Mouse (Mus musculus) midbrain, embryonic 15.5 days (tissue): ENCODE measurements around the gene Slc35b2. TPM values are rescaled to one million over a fixed set of nuclear protein-coding genes. Genes with fewer than 3 reads are reported as not detected.

Experiments used
- ATAC-seq: fragments of 200-750 bp; cut with Nextera tagmentation; replicated peaks from 2 replicates; pipeline ENCODE4 v1.8.0; 2017; ENCODE audit warnings: moderate TSS enrichment
- H3K27ac ChIP-seq: fragments of 300-500 bp; sonication (generic); 2 replicates; pipeline ENCODE4 v1.5.1; 2015; ENCODE audit warnings: mild to moderate bottlenecking, inconsistent platforms
- H3K27me3 ChIP-seq: fragments of 300-500 bp; sonication (generic); replicated peaks from 2 replicates; pipeline ENCODE4 v1.6.1; 2015; ENCODE audit warnings: inconsistent platforms
- H3K36me3 ChIP-seq: fragments of 300-500 bp; sonication (generic); replicated peaks from 2 replicates; pipeline ENCODE4 v1.6.1; 2015; ENCODE audit warnings: inconsistent platforms
- H3K4me1 ChIP-seq: fragments of 300-500 bp; sonication (generic); 2 replicates; pipeline ENCODE4 v1.6.1; 2015; ENCODE audit warnings: inconsistent platforms
- H3K4me2 ChIP-seq: fragments of 300-500 bp; sonication (generic); 2 replicates; pipeline ENCODE4 v1.6.1; 2015; ENCODE audit warnings: inconsistent platforms, mild to moderate bottlenecking, moderate library complexity
- H3K4me3 ChIP-seq: fragments of 300-500 bp; sonication (generic); 2 replicates; pipeline ENCODE4 v1.5.1; 2015; ENCODE audit warnings: mild to moderate bottlenecking, inconsistent platforms
- H3K9ac ChIP-seq: fragments of 300-500 bp; sonication (generic); 2 replicates; pipeline ENCODE4 v1.6.1; 2015; ENCODE audit warnings: mild to moderate bottlenecking, inconsistent platforms
- H3K9me3 ChIP-seq: fragments of 300-500 bp; sonication (generic); 2 replicates; pipeline ENCODE4 v1.6.1; 2016; ENCODE audit warnings: inconsistent platforms
- WGBS: fragments of 180-500 bp; shearing (Covaris S2); methylation state at CpG from one replicate; pipeline ENCODE4 v1.1.7; 2015; ENCODE audit warnings: mixed read lengths; 5-methylcytosine and 5-hydroxymethylcytosine counted together
- polyA plus RNA-seq: library from polyadenylated mRNA; unstranded; fragments of >200 nt; fragmentation: Nextera tagmentation; extraction: Ambion mirVana; gene quantifications from 2 replicates; pipeline ENCODE4 v1.2.1, GENCODE M21; 2015

Gene Slc35b2
- polyA plus RNA-seq, 1 experiment from 2014 or later, result 85.5 TPM

GRCm38 (mm10) chr17:45601325-45601724 is 37.7 kb downstream of the Slc35b2 start:
- Histone ChIP-seq H3K36me3 (no peaks in the 10 kb centered on the region), H3K4me2 (no peak overlapping the region), H3K27ac (no peak overlapping the region), H3K27me3 (peaks cover 27% of the 10 kb centered on the region), H3K9me3 (no peaks in the 10 kb centered on the region), H3K4me3 (no peak overlapping the region), H3K4me1 (peaks cover 7% of the 10 kb centered on the region), H3K9ac (no peak overlapping the region)
- WGBS, result 15% methylated on average over 22 of the region's 22 CpGs
- ATAC-seq, result no peak

- Histone ChIP-seq H3K27ac (no peak within 1 kb of the TSS), H3K36me3 (no peaks in the 10 kb centered on the region), H3K9me3 (no peaks in the 10 kb centered on the region), H3K27me3 (peaks cover 27% of the 10 kb centered on the region), H3K4me1 (peaks cover 7% of the 10 kb centered on the region), H3K4me3 (no peak within 1 kb of the TSS), H3K9ac (no peak within 1 kb of the TSS), H3K4me2 (no peak within 1 kb of the TSS)
- ATAC-seq, result no peak
- WGBS, result 42% methylated on average over 6 of the region's 6 CpGs
These were observed 38.2 kb downstream of the Slc35b2 start, which contains the start of gene Mymx for GRCm38 (mm10) chr17:45601877-45602304. TSS of gene Mymx (minus strand) at chr17:45602102.

GRCm38 (mm10) chr17:45602984-45603383 is 39.3 kb downstream of the Slc35b2 start:
- Histone ChIP-seq H3K4me3 (no peak overlapping the region), H3K9ac (no peak overlapping the region), H3K9me3 (no peaks in the 10 kb centered on the region), H3K27me3 (peaks cover 27% of the 10 kb centered on the region), H3K36me3 (no peaks in the 10 kb centered on the region), H3K4me1 (peaks cover 7% of the 10 kb centered on the region), H3K27ac (no peak overlapping the region), H3K4me2 (no peak overlapping the region)
- ATAC-seq, result no peak
- WGBS, result 69% methylated on average over 3 of the region's 3 CpGs

DNA sequence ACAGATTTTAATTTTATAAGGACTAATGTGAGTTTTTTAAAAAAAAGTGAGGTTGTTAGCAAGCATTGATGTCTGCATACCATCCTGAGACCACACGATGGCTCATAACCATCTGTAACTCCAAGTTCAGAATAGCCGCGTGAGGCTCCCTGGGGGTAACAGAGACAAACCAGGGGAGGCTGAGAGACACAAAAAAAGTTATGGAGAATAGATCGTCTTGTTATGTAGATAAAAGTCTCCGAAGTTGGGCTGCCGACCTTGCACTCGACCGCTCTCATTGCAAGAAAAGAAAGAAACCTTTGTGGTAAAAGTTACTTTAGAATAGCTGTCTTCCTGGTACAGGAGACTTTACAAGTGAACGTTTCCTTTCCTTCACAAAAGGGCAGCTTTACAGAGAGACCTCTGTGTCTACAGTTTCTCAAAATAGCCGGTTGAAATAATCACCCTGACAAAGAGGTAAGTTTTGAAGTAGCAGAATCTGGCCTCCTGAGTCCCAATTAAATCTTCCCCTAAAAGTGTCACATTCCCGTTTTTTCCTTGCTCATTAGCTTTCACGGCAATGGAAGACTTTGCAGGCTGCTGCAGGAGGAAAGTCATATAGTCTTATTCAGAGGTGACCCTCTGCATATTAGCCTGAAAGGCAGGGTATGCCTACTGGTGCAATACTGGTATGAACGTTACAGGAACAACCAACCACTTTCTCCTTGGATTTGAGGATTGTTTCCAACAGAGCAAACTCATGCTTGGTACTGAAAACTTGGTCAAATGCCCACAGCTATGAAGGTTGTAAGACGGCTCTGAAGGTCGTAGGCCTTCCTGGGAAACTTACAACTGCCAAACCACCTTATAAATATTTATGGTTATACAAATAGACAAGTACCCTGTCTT is 43.6 kb downstream of the Slc35b2 start:
- Histone ChIP-seq H3K27me3 (0 out of 2 replicates have a peak, but pooled peaks cover under 1% of the 10 kb centered on the region), H3K36me3 (no peaks in the 10 kb centered on the region), H3K9me3 (no peaks in the 10 kb centered on the region), H3K4me1 (no peaks in the 10 kb centered on the region), H3K4me3 (no peak overlapping the region), H3K4me2 (no peak overlapping the region), H3K27ac (no peak overlapping the region), H3K9ac (no peak overlapping the region)
- WGBS, result 81% methylated on average over 15 of the region's 15 CpGs
- no peak for ATAC-seq

DNA sequence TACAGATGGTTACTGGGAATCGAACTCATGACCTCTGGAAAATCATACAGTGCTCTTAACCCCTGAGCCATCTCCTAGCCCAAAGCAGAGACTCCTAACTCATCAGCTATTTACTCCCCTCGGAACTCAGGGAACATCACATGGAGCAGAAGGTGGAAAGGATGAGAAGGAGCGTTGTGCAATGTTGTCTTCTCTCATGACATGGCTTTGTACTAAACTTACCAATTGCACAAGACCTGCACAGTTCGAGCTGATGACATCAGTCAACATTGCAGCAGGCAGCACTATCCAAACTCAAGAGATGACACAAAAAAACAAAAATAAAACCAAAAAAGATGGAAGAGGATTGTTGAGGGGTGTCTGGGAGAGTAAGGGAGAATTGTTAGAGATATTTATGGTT is 44.7 kb downstream of the Slc35b2 start:
- Histone ChIP-seq H3K36me3 (no peaks in the 10 kb centered on the region), H3K9ac (no peak overlapping the region), H3K4me2 (no peak overlapping the region), H3K27ac (no peak overlapping the region), H3K4me1 (no peaks in the 10 kb centered on the region), H3K27me3 (no peaks in the 10 kb centered on the region), H3K4me3 (no peak overlapping the region), H3K9me3 (no peaks in the 10 kb centered on the region)
- WGBS, result 92% methylated on average over 4 of the region's 4 CpGs
- no peak for ATAC-seq

GRCm38 (mm10) chr17:45610144-45610866 is 46.6 kb downstream of the Slc35b2 start:
- ATAC-seq, result no peak
- Histone ChIP-seq H3K27me3 (no peaks in the 10 kb centered on the region), H3K4me3 (no peak overlapping the region), H3K4me1 (no peaks in the 10 kb centered on the region), H3K4me2 (no peak overlapping the region), H3K9ac (no peak overlapping the region), H3K27ac (no peak overlapping the region), H3K36me3 (no peaks in the 10 kb centered on the region), H3K9me3 (no peaks in the 10 kb centered on the region)
- 19% methylated on average over 5 of the region's 5 CpGs for WGBS

DNA sequence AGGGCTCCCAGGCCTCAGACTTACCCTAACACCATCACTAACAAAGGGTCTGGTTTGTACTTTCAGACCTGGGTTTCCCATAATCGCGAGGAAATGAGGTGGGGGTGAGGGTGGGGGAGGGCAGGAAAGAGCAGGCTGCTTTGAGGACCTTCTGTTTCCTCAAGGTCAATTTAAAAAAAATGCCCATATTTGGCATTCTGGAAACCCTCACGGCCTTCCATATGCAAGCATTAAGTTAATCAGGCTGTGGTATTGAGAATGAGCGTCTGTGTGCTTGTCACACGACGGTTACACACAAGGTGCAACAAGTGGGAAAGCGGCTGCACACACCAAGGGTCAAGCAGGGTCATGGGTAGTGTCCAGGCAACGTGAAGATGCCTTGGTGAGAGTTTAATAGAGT is 48.3 kb downstream of the Slc35b2 start:
- 87% methylated on average over 8 of the region's 8 CpGs for WGBS
- no peak for ATAC-seq
- no peak overlapping the region for H3K4me2 ChIP-seq

DNA sequence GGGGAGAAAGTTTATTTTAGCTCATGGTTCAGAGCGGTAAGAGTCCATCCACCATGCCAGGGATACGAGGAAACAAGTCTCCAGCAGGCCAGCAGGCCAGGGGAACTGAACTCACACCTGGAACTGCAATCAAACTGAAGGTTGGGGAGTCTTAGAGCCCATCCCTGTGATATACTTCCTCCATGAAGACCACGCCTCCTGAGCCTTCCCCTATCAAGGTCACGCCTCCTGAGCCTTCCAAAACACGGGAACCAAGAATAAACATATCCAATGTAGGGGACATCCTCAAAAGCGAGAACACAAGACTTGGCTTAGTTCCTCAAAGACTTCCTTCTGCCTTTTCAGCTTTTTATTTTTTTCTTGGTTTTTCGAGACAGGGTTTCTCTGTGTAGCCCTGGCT is 49.2 kb downstream of the Slc35b2 start:
- Histone ChIP-seq H3K36me3 (no peaks in the 10 kb centered on the region), H3K4me2 (no peak overlapping the region), H3K9ac (no peak overlapping the region), H3K4me1 (no peaks in the 10 kb centered on the region), H3K27ac (no peak overlapping the region), H3K4me3 (no peak overlapping the region), H3K27me3 (no peaks in the 10 kb centered on the region), H3K9me3 (no peaks in the 10 kb centered on the region)
- ATAC-seq, result no peak
- 93% methylated on average over 7 of the region's 7 CpGs for WGBS

More for the DNA sequence above, 48.3 kb downstream of the Slc35b2 start:
- no peaks in the 10 kb centered on the region for H3K27me3 ChIP-seq
- no peaks in the 10 kb centered on the region for H3K9me3 ChIP-seq
- no peaks in the 10 kb centered on the region for H3K36me3 ChIP-seq
- no peak overlapping the region for H3K4me3 ChIP-seq
- H3K4me1 ChIP-seq, result no peaks in the 10 kb centered on the region
- H3K9ac ChIP-seq, result no peak overlapping the region
- H3K27ac ChIP-seq, result no peak overlapping the region

DNA sequence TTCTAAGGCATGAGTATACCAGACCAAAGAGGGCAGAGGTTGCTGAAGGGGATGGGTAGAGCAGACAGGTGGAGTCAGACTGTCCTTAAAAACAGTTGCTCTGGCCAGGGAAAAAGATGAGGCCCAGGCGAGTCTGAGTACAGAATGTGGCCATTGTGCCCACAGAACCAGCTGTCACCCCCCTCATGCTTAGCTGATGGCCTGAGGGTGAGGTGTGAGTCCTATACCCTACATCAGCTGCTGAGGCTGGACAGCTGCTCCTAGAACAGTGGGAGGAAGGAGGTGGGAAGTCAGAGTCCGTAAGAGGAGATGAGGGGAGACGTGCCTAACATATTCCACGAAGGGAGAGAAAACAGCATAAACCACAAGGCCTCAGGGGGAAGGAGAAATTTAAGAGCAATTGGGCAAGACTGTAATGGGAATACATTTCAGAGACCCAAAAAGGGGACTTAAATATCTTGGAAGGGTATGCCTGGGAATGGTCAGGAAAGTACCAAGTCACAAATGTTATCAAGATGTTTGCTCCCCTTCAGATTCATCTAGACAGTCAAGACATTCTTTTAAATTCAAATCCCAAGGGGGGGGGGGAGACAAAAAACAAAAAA is 52.5 kb downstream of the Slc35b2 start:
- WGBS, result 77% methylated on average over 4 of the region's 4 CpGs
- H3K27ac ChIP-seq, result no peak overlapping the region
- H3K36me3 ChIP-seq, result no peaks in the 10 kb centered on the region
- H3K9ac ChIP-seq, result no peak overlapping the region
- no peaks in the 10 kb centered on the region for H3K27me3 ChIP-seq
- ATAC-seq, result no peak
- no peaks in the 10 kb centered on the region for H3K9me3 ChIP-seq
- H3K4me1 ChIP-seq, result 0 out of 2 replicates have a peak, but pooled peaks cover 4% of the 10 kb centered on the region
- H3K4me3 ChIP-seq, result no peak overlapping the region
- no peak overlapping the region for H3K4me2 ChIP-seq

DNA sequence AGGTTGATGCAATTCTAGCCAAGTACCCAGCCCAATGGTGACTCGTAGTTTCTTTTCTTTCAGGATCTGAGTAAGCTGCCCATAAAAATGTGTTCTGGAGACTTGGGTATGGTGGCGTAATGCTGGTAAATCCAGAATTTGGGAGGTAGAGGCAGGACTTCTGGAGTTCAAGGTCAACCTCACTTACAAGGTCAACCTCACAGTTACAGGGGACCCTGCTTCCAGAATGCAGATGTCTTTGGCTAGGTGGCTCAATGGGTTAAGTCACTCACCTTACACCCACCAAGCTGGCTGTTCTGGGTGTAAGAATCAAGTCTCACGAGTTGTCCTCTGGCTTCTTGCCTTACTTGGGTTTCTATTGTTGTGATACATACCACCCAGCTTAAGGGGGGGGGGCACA is 53.0 kb downstream of the Slc35b2 start:
- 91% methylated on average over 3 of the region's 3 CpGs for WGBS
- no peak overlapping the region for H3K4me3 ChIP-seq
- no peak for ATAC-seq
- 0 out of 2 replicates have a peak, but pooled peaks cover 4% of the 10 kb centered on the region for H3K4me1 ChIP-seq
- H3K4me2 ChIP-seq, result no peak overlapping the region
- H3K9ac ChIP-seq, result no peak overlapping the region
- no peaks in the 10 kb centered on the region for H3K36me3 ChIP-seq
- H3K27ac ChIP-seq, result no peak overlapping the region
- no peaks in the 10 kb centered on the region for H3K27me3 ChIP-seq
- H3K9me3 ChIP-seq, result no peaks in the 10 kb centered on the region
